Mouse (Mus musculus) liver, adult (tissue): Measurements from ENCODE around the gene AC124108.1.

Experiments
- GATA4 ChIP-seq: IDR thresholded peaks from 2 replicates; pipeline ENCODE4 v1.6.1; 2014; ENCODE audit warnings: mild to moderate bottlenecking, low read length; ENCODE audit not compliant: insufficient replicate concordance

Gene AC124108.1

DNA sequence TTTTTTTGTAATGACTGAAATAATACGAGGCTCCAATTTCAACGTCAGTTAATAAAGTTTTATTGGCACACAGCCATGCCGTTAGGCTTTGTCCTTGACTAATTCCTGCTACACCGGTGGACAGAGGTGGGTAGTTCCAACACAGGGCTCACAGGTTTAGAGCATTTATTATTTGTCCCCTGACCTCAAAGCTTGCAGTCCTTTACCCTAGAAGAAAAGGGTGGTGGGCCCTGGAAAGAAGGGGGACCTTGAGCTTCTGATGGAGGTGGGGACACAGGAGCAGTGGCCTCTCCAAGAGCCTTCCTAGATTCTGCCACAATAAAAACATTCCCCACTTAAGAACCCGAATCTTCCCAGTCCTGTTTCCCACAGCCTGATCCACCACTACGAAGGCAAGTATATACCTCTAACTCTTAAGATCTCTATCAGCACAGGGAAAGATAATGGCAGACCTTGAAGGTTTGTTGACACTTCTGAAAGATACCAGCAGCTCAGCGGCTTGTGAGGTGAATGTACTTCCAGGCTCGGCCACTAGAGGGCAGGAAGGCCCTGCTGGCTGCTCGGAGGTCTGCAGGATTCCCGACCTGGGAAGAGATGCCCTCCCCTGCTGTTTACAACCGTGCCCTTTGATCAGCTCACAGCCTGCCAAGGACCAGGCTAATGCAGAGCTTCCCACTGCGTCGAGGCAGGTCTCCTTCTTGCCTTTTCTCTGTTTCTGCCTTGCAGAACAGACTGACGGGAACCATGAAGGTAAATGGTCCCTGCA is 34.1 kb upstream of the AC124108.1 start:
- 0 out of 2 replicates have a peak, but pooled peaks have one; percentile 10 for TF ChIP-seq GATA4

DNA sequence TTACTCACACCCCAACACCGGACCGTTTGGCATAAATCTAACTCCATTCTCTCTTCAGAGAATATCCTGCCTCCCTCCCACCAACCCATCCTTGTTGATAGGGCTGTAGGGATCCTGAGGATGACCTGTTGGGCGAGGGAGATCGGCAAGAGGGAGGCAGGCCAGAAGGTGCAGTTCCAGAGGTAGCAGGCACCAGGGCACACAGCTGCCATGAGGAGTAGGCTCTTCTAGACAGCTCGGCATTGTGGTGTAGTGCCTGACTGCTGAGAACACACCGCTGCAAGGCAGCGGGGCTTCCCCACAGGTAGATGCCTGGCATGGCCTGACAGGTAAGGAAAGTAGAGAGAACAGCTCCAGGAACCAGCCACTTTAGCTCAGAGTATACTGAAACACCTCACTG is 33.4 kb upstream of the AC124108.1 start:
- TF ChIP-seq GATA4: no peak

DNA sequence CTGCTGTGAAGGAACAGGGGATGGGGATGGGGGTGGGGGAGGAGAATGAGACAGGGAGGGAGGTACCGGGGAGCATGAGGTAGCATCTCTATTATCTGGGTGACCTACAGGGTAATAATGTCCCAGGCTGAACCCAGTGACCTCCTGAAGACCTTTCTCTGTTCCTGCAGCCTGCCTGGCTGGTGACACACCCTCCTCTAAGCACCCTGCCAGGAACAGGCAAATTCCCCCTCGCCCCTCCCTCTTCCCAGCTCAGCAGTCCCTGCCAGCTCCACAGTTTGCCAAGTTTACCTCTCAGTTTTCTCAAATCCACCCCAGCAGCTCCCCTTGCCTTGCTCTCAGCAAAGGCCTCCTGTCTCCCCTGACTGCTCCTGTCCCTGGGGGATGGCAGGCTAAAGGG is 32.5 kb upstream of the AC124108.1 start:
- TF ChIP-seq GATA4: no peak

DNA sequence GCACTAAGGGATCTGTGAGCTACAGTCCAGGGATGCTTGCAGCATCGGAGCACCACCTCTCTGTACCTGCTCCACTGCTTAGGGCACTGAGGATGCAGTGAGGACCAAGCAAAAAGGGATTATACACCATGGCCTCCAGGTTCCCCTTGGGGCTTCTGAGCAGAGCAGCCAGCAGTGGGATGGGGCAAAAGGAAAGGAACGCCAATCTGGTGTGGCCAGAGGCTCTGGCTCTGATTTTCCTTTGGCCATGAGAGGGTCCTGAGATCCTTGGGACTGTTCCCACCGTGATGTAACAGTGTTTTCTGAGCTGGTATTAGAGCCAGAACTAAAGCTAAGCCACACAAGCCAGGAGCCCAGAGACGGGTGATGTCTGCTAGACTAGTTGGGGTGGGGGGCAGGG is 31.6 kb upstream of the AC124108.1 start:
- TF ChIP-seq GATA4: no peak

DNA sequence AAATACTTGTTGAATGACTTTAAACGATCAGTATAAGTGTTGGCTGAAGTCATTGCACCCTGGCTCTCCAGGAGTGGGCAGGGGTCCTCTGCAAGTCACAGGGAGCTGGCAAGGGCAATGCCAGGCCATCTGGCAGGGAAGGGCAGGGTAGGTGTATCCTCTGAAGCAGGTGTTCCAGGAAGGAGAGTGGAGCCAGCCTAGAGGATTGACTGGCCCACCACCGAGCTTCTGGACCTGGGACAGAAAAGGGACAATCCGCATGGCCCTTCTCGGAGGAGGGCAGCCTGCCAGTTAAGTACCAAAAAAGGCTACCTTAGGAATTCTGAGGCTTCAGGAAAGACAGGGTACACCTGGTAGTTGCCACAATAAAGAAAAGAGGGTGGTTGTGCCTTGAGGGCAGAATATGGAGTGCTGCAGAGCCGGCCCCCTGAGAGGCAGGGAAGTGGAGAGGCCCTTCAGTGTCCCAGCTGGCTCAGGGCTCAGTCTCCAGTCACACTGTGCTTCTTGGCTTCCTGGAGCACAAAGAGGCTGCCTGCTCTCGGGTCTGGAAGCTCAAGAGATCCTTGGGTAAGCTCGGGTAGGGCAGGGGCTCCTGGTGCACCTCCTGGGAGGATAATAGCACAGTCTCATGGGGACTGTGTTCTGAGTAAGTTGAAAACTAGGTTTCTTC is 29.9 kb upstream of the AC124108.1 start:
- TF ChIP-seq GATA4: no peak

DNA sequence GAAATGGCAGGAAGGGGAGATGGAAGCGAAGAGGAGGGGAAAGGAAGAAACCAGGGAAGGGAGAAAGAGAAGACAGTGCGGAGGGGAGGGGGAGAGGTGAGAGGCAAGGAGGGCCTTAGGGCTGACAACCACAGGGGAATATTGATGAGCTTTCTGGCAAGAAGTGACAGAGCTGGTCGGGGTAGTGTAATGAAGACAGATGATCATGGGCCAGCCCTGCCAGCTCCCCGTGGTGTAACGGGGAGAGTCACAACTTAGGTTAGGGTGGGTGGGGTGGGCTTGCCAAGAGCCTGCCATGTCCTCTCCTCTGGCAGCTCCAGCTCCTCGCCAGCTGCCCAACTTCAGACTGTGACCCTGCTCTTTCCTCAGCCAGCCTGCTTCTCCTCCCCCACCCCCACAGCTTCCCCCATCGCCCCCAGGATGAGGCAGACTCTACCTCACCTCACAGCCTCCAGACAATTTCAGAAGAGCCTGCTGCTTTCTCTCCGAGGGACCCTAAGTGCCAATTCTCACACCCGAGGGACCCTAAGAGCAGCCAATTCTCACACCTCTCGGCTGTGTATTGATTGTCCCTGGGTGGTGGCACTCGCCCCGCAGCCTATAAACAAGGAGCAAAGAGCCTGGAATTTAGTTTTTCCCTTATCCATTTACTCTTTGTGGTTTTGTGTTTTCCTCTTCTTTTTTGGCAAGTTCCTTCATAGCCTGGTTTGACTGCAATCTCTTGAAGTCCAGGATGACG is 26.3 kb upstream of the AC124108.1 start:
- TF ChIP-seq GATA4: no peak

DNA sequence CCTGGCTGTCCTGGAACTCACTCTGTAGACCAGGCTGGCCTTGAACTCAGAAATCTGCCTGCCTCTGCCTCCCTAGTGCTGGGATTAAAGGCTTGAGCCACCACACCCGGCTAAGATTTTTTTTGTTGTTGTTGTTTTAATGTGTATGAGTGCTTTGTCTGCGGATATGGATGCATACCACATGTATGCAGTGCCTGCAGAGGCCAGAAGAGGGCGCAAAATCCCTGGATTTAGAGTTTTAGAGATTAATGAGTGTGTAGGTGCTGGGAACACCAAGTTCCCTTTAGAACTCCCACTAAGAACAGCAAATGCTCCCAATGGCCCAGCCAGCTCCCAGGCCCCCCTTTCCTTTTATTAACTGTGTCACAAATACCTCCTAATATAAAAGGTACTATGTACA is 25.4 kb upstream of the AC124108.1 start:
- TF ChIP-seq GATA4: no peak

DNA sequence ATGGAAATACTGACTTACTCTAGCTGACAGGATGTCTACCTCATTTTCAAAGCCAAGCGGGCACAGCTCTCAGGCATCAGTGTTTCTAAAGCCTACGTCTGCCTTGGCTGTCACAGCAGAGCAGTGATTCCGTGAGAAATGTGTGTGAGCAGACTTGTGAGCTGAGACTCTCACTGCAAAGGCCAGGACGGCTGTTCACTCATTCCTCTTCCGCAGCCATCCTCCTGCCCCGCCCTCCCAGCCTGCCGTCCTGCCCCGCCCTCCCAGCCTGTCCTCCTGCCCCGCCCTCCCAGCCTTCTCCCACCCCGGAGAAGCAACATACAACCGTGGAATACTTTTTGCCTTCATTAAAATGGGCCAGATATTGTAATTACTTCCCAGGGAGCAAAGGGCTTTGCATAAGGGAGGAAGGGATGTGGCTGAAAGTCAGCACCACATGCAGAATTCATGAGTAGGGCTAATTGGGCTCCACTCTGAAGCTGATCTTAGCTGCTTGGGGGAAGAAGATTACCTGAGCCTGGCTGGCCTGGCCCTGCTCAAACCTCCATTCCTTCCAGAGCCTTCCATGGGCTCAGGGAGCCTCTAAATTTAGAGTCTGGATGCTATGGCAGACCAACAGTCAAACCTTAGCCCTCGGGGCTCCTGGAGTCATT is 23.0 kb upstream of the AC124108.1 start:
- no peak for TF ChIP-seq GATA4

DNA sequence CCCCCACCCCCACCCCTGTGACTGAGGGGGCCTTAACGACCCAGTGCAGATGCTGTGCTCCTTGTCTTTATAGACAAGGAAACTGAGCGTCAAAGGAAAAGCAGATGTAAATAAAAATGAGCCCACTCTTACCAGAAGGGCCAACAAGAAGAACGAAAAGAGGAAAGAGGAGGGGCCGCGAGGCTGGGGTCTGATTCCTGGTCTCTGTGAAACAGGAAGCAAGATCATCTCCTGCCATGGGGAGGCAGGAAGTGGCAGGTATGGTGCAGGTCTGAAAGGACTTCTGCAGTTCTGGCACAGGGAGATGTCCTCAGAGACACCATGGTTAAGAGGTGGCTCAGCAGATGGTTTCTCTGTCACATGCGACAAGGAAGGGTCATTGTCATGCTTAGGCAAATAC is 20.6 kb upstream of the AC124108.1 start:
- no peak for TF ChIP-seq GATA4

DNA sequence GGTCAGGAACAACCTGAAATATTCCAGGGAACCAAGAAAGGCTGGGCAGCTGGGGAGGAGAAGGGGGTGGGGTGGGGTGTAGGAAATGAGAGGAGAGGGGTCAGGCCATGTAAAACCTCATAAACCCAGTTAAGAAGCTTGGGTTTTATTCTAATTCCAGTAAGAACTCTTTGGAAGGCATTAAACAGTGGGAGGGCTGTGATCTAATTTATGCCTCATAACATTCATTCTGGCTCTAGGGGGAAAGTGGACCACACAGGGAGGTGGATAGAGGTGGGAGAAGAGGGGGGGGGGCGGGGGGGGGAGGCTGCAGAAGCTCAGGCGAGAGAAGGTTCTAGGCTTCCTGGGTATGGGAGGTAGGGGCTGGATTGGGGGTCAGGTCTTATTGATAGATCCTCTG is 19.6 kb upstream of the AC124108.1 start:
- TF ChIP-seq GATA4: no peak

DNA sequence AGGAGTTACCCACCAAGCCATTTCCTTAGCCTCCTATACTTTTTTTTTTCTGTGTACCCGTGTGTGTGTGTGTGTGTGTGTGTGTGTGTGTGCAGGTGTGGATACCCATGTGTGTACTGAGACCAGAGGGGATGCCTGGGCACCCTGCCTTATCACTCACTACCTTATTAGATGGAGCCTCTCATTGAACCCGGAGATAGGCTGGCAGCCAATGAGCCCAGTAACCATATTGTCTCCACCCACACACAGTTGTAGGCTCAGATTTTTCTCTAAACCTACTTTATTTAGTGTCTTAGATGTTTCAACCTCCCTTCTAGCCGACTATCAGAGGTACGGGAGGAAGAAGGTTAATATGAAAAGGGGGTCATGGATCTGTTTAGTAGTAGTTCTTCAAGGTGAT is 5.0 kb upstream of the AC124108.1 start:
- TF ChIP-seq GATA4: no peak

DNA sequence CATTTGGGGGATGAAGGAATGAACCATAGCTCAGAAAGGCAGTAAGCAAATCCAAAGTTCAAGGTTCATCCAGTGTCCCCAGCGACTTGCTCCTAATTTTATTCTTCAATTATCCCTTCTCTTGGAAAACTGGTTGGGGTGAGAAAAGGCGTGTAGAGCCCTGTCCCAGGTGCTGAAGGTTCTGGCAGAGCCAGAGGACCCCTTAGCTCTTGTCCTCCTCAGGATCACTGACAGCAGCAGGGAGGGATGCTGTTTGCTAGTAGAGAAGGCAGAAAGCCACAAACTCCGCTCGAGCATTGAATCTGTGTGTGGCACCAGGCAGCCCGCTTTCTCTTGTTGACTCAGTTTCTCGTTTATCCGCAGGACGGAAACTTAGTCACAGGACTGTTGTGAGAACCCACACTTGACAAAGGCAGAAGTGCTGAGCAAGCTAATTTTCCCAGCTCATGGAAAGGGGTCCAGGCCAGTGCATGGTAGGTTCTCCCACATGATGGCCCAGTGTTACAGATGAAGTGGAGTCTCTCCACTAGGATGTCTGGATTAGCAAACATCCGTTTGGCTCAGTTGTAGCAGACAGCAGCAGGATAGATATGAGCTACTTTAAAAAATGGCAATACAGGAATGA is 2.7 kb upstream of the AC124108.1 start:
- TF ChIP-seq GATA4: no peak

DNA sequence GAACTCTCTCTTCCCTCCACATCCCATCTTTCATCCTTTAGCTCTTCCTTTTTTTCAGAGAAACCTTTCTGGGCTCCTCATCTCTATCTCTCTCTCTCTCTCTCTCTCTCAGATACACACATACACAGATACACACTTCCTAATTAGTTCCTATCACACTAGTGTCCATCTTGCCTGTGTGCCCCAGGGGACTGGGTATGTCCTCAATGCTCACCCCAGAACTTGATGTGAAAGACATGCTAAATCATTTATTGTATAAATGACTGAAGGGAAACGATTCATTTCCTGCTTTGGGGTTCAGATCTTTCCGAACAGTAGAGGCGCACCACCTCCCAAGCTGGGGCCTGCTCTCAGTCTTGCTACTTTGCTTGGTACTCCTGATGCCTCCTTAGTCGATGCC is 2.0 kb upstream of the AC124108.1 start:
- TF ChIP-seq GATA4: no peak

DNA sequence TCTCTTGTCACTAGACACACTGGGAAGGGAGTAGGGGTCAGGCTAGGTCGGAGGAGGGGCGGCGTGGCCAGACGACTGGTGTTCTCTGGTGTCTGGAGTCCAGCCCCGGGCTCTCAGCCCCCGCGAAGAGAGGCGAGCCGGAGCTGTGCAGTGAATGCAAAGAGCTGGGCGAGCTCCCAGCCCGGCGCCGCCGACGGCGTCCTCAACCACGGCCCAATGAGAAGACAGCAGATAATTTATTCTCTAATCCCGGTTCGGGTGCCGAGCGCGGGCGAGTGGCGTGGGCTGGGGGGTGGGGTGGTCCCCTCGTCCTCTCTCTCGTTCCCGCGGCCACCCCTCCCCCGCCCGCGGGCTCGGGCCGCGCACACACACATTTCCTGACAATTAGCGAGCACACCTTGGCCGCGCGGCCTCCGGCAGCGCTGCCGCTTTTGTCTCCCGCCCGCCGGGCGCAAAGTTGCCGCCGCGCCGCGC is 1.2 kb upstream of the AC124108.1 start:
- TF ChIP-seq GATA4: no peak

DNA sequence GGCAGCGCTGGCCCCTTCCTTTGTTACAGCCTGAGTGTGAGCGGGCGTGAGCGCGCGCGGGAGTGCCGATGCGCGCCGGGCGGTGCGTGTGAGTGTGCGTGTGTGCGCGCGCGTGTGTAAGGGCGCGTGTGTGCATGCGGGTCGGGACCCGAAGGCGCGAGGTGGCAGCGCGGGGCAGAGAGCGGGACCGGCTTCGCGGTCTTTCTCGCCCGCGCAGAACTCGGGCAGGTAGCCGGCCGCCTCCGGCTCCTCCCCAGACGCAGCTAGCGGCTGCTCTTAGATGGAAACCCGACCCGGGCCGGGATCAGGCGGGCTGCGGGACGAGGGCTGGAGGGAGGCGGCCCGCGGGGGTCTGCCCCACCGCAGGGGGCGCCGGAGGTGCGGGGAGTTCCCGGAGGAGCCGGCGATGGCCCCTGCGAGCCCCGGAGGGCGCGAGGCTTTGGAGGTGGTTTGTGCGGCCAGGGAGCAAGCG is 600 bp upstream of the AC124108.1 start:
- no peak for TF ChIP-seq GATA4
